Mouse (Mus musculus) E14TG2a.4 (cell line): Measurements from ENCODE around the gene Inpp5d.

Experiments
- CTCF ChIP-seq: conservative IDR thresholded peaks from 2 replicates; pipeline ENCODE4 v1.5.1; 2014; ENCODE audit warnings: low read length
- NANOG ChIP-seq: IDR thresholded peaks from 2 replicates; pipeline ENCODE4 v1.6.1; 2014; ENCODE audit warnings: borderline replicate concordance, low read length, mixed read lengths

- TF ChIP-seq CTCF (no peak), NANOG (no peak)
These were observed 16.7 kb upstream of the Inpp5d start for GRCm38 (mm10) chr1:87603389-87603788.
